Mouse (Mus musculus) embryonic facial prominence, embryonic 12.5 days (tissue): Measurements from ENCODE around the gene Colgalt1. TPM values are rescaled to one million over a fixed set of nuclear protein-coding genes. Genes with fewer than 3 reads are reported as not detected.

Experiments used
- ATAC-seq: fragments of 200-750 bp; cut with Nextera tagmentation; 2 replicates; pipeline ENCODE4 v1.8.0; 2017; ENCODE audit not compliant: insufficient number of reproducible peaks, insufficient read depth, low FRiP score, low TSS enrichment
- H3K27ac ChIP-seq: fragments of 300-500 bp; sonication (generic); 2 replicates; pipeline ENCODE4 v1.5.1; 2016; ENCODE audit warnings: mild to moderate bottlenecking
- H3K27me3 ChIP-seq: fragments of 300-500 bp; sonication (generic); 2 replicates; pipeline ENCODE4 v1.6.1; 2016; ENCODE audit warnings: mild to moderate bottlenecking, moderate library complexity
- H3K36me3 ChIP-seq: fragments of 300-500 bp; sonication (generic); 2 replicates; pipeline ENCODE4 v1.6.1; 2016; ENCODE audit warnings: mild to moderate bottlenecking
- H3K4me1 ChIP-seq: fragments of 300-500 bp; sonication (generic); 2 replicates; pipeline ENCODE4 v1.6.1; 2016
- H3K4me2 ChIP-seq: fragments of 300-500 bp; sonication (generic); replicated peaks from 2 replicates; pipeline ENCODE4 v1.6.1; 2016; ENCODE audit warnings: mild to moderate bottlenecking, moderate library complexity
- H3K4me3 ChIP-seq: fragments of 300-500 bp; sonication (generic); 2 replicates; pipeline ENCODE4 v1.5.1; 2016; ENCODE audit warnings: mild to moderate bottlenecking
- H3K9ac ChIP-seq: fragments of 300-500 bp; sonication (generic); 2 replicates; pipeline ENCODE4 v1.6.1; 2016; ENCODE audit warnings: mild to moderate bottlenecking, moderate library complexity
- H3K9me3 ChIP-seq: fragments of 300-500 bp; sonication (generic); 2 replicates; pipeline ENCODE4 v1.6.1; 2016; ENCODE audit warnings: mild to moderate bottlenecking, moderate library complexity
- WGBS: fragments of 180-500 bp; shearing (Covaris S2); methylation state at CpG from one replicate; pipeline ENCODE4 v1.1.7; 2016; 5-methylcytosine and 5-hydroxymethylcytosine counted together
- polyA plus RNA-seq: library from polyadenylated mRNA; unstranded; fragments of >200 nt; fragmentation: Nextera tagmentation; extraction: Ambion mirVana; gene quantifications from 2 replicates; pipeline ENCODE4 v1.2.1, GENCODE M21; 2016

Colgalt1 gene
- polyA plus RNA-seq, 1 experiment from 2014 or later = 72.7 TPM

DNA sequence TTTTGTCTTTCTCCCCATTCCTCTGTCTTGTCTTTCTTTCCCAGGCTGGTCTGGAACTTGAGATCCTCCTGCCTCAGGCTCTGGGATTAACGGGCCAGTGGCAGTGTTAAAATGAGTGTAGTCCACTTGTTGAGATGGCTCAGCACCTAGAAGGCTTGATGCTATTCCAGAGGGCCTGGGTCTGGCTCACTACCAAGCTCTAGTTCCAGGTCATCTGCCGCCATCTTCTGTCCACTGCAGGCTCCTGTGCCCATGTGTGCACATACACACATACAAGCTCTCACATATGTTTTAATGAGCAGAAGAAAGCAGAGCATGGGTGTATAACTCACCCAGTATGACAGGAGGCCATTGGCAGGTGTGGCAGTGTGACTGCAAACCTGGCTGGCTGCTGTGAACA, 38.7 kb upstream of the Colgalt1 start:
- no peak for ATAC-seq
- Histone ChIP-seq H3K27me3 (peaks cover 23% of the 10 kb centered on the region), H3K9ac (no peak overlapping the region), H3K4me3 (no peak overlapping the region), H3K27ac (no peak overlapping the region), H3K9me3 (no peaks in the 10 kb centered on the region), H3K4me2 (no peak overlapping the region), H3K4me1 (peaks cover 19% of the 10 kb centered on the region; the same call in 1 of the 2 replicates), H3K36me3 (no peaks in the 10 kb centered on the region)
- WGBS = 91% methylated on average over 2 of the region's 2 CpGs

DNA sequence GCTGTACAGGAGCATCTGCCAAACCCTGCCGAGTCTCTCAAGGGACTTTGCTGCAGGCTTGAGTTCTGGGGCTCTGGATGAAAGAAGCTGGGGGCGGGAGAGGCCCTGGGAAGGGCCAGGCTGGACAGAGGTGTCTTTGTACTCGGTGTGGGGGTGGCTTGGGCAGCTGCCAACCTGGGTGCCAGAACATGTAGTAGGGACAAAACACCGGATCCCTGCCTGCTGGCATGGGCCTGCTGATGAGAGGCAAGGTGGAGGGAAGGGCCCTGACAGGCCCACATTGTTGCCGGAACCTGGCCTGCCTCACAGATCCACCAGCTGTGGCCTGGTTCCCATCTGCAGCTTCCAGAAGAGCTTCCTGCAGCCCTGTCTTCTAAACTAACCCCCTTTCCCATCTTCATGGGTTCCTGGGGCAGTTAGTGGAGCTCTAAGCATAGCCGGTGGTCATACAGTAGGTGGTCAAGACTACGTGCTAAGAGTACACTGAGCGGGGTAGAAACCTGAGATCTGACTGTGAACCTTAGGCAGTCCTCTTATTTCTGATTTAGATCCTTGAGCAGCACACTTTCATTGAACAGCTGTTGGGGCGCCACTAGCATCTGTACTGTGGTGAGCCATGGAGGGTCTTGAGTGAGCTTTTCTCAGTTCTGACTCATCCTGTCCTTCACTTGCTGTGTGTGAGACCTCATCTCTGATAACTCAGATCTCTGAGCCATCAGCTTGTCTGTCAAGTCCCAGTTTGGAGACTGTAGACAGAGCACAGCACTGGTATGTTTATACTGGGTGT, 37.8 kb upstream of the Colgalt1 start:
- peak overlapping the region; percentile 24; the same call in 1 of the 2 replicates for H3K9ac ChIP-seq
- WGBS = 77% methylated on average over 9 of the region's 9 CpGs

DNA sequence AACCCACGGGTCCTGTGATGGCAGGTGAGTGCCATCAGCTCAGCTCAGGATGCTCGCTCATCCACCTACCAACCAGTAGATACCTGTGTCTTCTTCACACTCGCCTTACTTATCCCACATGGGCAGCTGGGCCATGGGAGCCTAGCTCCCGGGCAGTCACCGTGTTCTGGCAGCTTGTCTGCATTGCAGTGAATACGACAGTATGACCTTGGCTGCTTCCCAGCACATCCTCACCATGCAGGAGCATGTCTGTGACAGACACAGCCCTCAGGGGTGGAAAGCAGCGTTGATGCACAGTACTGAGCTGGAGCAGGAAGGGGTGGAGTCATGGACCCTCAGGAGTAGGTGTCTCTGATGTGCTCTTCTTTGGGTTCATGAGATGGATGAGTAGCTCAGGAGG, 36.4 kb upstream of the Colgalt1 start:
- no peak overlapping the region for H3K9ac ChIP-seq
- 78% methylated on average over 7 of the region's 7 CpGs for WGBS
- ATAC-seq = no peak
- no peak overlapping the region for H3K4me2 ChIP-seq
- H3K27ac ChIP-seq = no peak overlapping the region
- no peak overlapping the region for H3K4me3 ChIP-seq
- H3K27me3 ChIP-seq = 0 out of 2 replicates have a peak, but pooled peaks cover 1% of the 10 kb centered on the region
- no peaks in the 10 kb centered on the region for H3K9me3 ChIP-seq
- H3K4me1 ChIP-seq = peaks cover 10% of the 10 kb centered on the region; the same call in 1 of the 2 replicates
- no peaks in the 10 kb centered on the region for H3K36me3 ChIP-seq

More for the DNA sequence above, 37.8 kb upstream of the Colgalt1 start:
- Histone ChIP-seq H3K36me3 (no peaks in the 10 kb centered on the region), H3K4me1 (peaks cover 19% of the 10 kb centered on the region; the same call in 1 of the 2 replicates), H3K4me2 (no peak overlapping the region; the same call in 1 of the 2 replicates), H3K9me3 (no peaks in the 10 kb centered on the region), H3K27ac (peak overlapping the region; percentile 3; the same call in 1 of the 2 replicates), H3K4me3 (no peak overlapping the region), H3K27me3 (peaks cover 15% of the 10 kb centered on the region)
- ATAC-seq = no peak

DNA sequence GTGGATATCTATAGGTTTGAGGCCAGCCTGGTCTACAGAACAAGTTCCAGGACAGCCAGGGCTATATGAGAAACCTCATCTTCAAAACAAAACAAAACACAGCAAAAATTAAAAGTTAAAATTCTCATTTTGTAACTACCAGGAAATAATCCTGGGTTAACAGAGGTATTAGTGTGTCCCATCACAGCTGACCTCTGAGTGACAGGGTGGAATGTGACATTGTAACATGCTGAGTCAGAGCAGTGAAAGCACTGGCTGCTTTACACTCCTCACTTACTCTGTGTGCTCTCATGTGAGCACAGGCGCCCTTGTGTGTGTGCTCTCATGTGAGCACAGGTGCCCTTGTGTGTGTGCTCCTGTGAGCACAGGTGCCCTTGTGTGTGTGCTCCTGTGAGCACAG, 35.8 kb upstream of the Colgalt1 start:
- no peaks in the 10 kb centered on the region for H3K27me3 ChIP-seq
- no peak overlapping the region for H3K27ac ChIP-seq
- H3K36me3 ChIP-seq = no peaks in the 10 kb centered on the region
- H3K9me3 ChIP-seq = no peaks in the 10 kb centered on the region
- H3K9ac ChIP-seq = no peak overlapping the region
- no peak overlapping the region for H3K4me2 ChIP-seq
- no peak for ATAC-seq
- WGBS = 56% methylated on average over 1 of the region's 1 CpGs
- peaks cover 10% of the 10 kb centered on the region; the same call in 1 of the 2 replicates for H3K4me1 ChIP-seq
- no peak overlapping the region for H3K4me3 ChIP-seq

DNA sequence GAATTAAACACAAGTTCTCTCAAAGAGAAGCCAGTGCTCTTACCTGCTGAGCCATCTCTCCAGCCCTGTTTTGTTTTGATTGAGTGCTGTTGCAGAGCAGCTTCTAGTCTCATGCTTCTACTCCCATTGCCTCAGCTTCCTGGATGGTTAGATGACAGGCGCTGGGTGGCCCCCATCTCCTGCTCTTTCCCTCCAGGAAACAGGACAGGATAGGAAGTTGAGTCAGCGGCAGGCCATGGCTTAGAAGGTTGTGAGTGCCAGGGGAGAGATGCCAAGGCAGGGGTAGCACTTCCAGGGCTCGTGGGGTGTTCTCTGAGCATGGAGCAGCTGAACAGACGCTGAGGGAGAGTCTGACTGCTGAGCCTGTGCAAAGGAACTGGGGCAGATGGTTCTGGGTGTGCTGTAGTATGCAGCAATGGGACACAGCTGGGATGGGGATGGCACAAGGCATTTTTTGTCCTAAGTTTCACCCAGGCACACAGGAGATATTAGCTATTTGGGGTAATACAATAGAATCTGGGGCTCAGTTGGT, 32.9 kb upstream of the Colgalt1 start:
- Histone ChIP-seq H3K9ac (no peak overlapping the region), H3K9me3 (no peaks in the 10 kb centered on the region), H3K4me2 (no peak overlapping the region), H3K4me3 (no peak overlapping the region), H3K4me1 (no peaks in the 10 kb centered on the region), H3K36me3 (peaks cover 14% of the 10 kb centered on the region; the same call in 1 of the 2 replicates), H3K27me3 (peaks cover 4% of the 10 kb centered on the region; the same call in 1 of the 2 replicates), H3K27ac (no peak overlapping the region)
- ATAC-seq = no peak
- WGBS = 71% methylated on average over 4 of the region's 4 CpGs

DNA sequence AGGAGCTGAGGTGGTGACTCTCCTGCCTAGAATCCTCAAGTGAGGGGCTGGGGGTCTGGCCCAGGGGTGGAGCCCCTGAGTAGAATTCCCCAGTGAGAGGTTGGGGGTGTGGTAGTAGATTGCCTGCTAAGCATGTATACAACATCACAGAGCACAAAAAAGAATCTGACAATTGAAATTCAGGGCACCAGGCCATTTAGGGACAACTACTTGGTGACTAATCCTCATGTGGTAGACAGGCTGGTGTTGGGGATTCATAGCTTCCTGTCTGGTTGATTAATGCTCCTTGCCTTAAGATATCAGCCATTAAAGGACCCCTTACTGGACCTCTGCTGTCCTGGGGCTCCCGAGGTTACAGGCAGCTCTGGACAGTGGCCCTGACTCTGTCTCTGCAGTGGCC, 31.8 kb upstream of the Colgalt1 start:
- 65% methylated on average over 1 of the region's 1 CpGs for WGBS
- no peaks in the 10 kb centered on the region for H3K9me3 ChIP-seq

DNA sequence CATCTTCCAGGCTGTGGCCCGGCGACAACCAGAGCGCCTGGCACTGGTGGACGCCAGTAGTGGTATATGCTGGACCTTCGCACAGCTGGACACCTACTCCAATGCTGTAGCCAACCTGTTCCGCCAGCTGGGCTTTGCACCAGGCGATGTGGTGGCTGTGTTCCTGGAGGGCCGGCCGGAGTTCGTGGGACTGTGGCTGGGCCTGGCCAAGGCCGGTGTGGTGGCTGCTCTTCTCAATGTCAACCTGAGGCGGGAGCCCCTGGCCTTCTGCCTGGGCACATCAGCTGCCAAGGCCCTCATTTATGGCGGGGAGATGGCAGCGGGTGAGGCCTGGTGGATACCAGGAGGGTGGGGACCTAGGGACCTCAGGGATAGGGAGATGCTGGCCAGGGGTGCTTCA, 31.3 kb upstream of the Colgalt1 start:
- no peak for ATAC-seq
- H3K4me1 ChIP-seq = no peaks in the 10 kb centered on the region
- H3K4me3 ChIP-seq = no peak overlapping the region
- H3K4me2 ChIP-seq = no peak overlapping the region
- peaks cover 19% of the 10 kb centered on the region for H3K36me3 ChIP-seq
- H3K27me3 ChIP-seq = peaks cover 4% of the 10 kb centered on the region; the same call in 1 of the 2 replicates
- no peak overlapping the region for H3K27ac ChIP-seq
- WGBS = 85% methylated on average over 14 of the region's 14 CpGs
- H3K9ac ChIP-seq = no peak overlapping the region
- H3K9me3 ChIP-seq = no peaks in the 10 kb centered on the region

More for the DNA sequence above, 31.8 kb upstream of the Colgalt1 start:
- no peaks in the 10 kb centered on the region for H3K4me1 ChIP-seq
- ATAC-seq = no peak
- H3K4me2 ChIP-seq = no peak overlapping the region
- no peak overlapping the region for H3K4me3 ChIP-seq
- peaks cover 4% of the 10 kb centered on the region; the same call in 1 of the 2 replicates for H3K27me3 ChIP-seq
- no peak overlapping the region for H3K27ac ChIP-seq
- peaks cover 14% of the 10 kb centered on the region; the same call in 1 of the 2 replicates for H3K36me3 ChIP-seq
- H3K9ac ChIP-seq = no peak overlapping the region

DNA sequence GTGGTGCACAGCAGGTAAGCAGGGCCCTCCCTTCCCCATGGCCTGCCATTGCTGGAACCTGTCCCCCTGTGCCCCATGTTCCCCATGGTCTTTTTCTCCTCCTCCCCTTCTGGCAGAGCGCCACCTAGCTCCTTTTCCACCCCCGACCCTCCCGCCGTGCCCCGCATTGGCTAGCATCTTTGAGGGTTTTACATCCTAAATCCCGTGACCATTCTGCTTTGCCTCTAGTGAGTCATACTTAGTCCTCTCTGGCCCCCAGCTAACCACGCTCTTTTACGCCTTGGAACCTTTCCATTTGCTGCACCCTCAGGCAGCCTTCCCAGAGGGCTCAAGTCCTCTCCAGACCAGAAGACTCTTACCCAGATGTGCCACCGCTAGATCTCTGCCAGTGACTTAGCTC, 30.6 kb upstream of the Colgalt1 start:
- no peaks in the 10 kb centered on the region for H3K4me1 ChIP-seq
- H3K36me3 ChIP-seq = peaks cover 26% of the 10 kb centered on the region
- no peak overlapping the region for H3K27ac ChIP-seq
- no peak overlapping the region for H3K9ac ChIP-seq
- no peaks in the 10 kb centered on the region for H3K9me3 ChIP-seq
- peaks cover 4% of the 10 kb centered on the region; the same call in 1 of the 2 replicates for H3K27me3 ChIP-seq
- no peak overlapping the region for H3K4me3 ChIP-seq
- WGBS = 33% methylated on average over 9 of the region's 9 CpGs
- no peak for ATAC-seq
- no peak overlapping the region for H3K4me2 ChIP-seq

DNA sequence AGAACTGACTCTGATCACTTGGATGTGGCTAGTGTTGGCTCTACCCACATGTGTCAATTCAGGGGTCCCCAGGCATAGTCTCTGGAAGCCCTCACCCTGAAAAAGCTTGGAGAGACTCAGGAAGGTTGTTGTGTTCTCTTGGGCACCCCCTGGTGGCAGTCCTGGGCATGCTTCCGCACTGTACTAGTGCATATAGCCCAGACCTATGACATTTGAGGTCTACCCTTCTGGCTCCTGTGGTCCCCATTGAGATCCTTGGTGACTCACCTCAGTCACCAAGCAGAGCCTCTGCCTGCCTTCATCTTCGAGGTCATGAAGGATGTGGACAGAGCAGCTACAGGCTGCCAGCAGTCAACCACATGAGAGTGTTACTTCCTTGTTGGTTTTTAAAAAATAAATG, 23.9 kb upstream of the Colgalt1 start:
- ATAC-seq = no peak
- Histone ChIP-seq H3K27me3 (no peaks in the 10 kb centered on the region), H3K9me3 (no peaks in the 10 kb centered on the region), H3K9ac (no peak overlapping the region), H3K36me3 (peaks cover 23% of the 10 kb centered on the region), H3K4me2 (no peak overlapping the region), H3K4me3 (no peak overlapping the region), H3K27ac (no peak overlapping the region), H3K4me1 (peaks cover 9% of the 10 kb centered on the region)
- 72% methylated on average over 2 of the region's 2 CpGs for WGBS

DNA sequence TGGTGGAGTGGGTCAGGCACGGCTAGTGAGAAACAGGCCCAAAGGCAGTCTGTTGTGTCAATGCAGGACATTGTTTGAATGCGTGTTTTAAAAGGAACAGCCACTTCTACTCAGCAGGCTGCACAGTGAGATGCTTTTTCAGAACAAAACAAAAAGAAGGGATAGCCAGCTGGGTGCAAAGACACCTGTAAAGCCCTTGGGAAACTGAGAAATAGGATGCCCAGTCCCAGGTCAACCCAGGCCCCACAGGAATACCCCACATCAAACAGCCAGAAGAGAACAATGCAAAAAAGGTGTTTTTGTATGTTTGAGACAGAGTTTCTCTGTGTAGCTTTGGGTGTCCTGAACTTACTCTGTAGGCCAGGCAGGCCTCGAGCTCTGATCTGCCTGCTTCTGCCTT, 22.0 kb upstream of the Colgalt1 start:
- no peaks in the 10 kb centered on the region for H3K9me3 ChIP-seq
- 63% methylated on average over 3 of the region's 3 CpGs for WGBS
- no peak overlapping the region for H3K27ac ChIP-seq
- no peak for ATAC-seq
- no peak overlapping the region for H3K4me3 ChIP-seq
- peaks cover 21% of the 10 kb centered on the region for H3K4me1 ChIP-seq
- H3K27me3 ChIP-seq = no peaks in the 10 kb centered on the region
- H3K4me2 ChIP-seq = no peak overlapping the region
- no peak overlapping the region for H3K9ac ChIP-seq
- peaks cover 23% of the 10 kb centered on the region for H3K36me3 ChIP-seq

DNA sequence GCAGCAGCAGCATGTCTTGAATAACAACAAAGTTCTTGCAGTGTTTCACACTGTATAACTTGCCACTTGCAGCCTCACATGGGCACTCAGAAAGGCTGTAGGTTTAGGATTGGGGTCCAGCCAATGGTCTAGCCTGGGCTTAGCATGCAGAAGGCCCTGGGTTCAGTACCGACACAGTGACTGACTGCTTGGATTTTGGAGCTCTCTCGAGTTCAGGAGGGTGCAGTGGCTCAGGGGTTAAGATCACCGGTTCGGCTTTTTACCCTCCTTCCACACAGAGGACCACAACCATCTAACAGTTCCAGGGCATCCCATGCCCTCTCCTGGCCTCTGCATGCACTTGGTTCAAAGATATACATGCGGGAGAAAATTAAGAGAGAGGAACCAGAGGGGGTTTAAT, 19.8 kb upstream of the Colgalt1 start:
- WGBS = 29% methylated on average over 5 of the region's 5 CpGs
- Histone ChIP-seq H3K27me3 (no peaks in the 10 kb centered on the region), H3K9ac (peak overlapping the region; percentile 95), H3K4me2 (peak overlapping the region; percentile 92), H3K4me1 (peaks cover 29% of the 10 kb centered on the region), H3K4me3 (peak overlapping the region; percentile 93), H3K9me3 (no peaks in the 10 kb centered on the region), H3K36me3 (peaks cover 2% of the 10 kb centered on the region; the same call in 1 of the 2 replicates), H3K27ac (no peak overlapping the region)
- no peak for ATAC-seq
